ENCODE assay signal across 9 mouse cellular contexts in the genomic region with DNA sequence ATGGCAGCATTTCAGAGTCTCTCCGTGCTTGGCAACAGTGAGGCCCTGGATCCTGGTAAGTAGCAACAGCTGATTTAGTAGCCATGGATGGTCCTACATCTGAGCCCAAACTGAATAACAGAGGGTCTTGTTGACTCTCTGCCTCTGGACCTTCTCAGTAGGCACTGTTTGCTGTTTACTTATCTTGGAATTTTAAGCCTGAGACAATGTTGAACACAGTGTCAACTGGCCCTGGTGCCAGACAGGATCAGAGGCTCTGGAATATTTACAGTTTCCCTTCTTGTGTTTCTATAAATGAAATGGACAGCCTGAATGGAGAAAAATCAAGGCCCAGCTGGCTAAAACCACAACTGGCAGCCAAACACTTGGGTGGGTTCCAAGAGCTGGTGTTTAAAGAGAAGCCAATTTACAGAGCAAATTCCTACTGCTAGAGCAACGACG. TPM values are rescaled to one million over a fixed set of nuclear protein-coding genes. Genes with fewer than 3 reads are reported as not detected.
DNase-seq lines count a peak whose midpoint lies in the region; ATAC-seq lines count a peak whose summit lies in the region.
"Had no signal": no experiment of that assay in that cellular context is flagged by ENCODE, and none has a peak within 500 bp of the region (broad histone marks: within the 10 kb centered on the region; RNA-seq: fewer than 3 reads in every experiment).

No protein-coding gene starts in this region.

- H3K27me3 ChIP-seq in forebrain, embryonic 15.5 days, result peaks cover 12% of the 10 kb centered on the region
- H3K27me3 ChIP-seq in forebrain, embryonic 10.5 days (ENCODE audit: poor library complexity, severe bottlenecking), result peaks cover 31% of the 10 kb centered on the region
- peaks cover 15% of the 10 kb centered on the region for H3K27me3 ChIP-seq in lung, embryonic 15.5 days

- no peak overlapping the region for H3K4me3 ChIP-seq in forebrain, embryonic 15.5 days
- no peak overlapping the region for H3K4me3 ChIP-seq in forebrain, embryonic 10.5 days
- no peak overlapping the region for H3K4me3 ChIP-seq in lung, embryonic 15.5 days

- no peaks in the 10 kb centered on the region for H3K9me3 ChIP-seq in forebrain, embryonic 15.5 days
- no peaks in the 10 kb centered on the region for H3K9me3 ChIP-seq in forebrain, embryonic 10.5 days
- H3K9me3 ChIP-seq in lung, embryonic 15.5 days, result no peaks in the 10 kb centered on the region

- ATAC-seq in forebrain, embryonic 15.5 days (replicated peaks), result peak; percentile 44
- ATAC-seq in lung, embryonic 15.5 days (ENCODE audit: borderline replicate concordance, extremely low read depth, low FRiP score, low TSS enrichment), result peak; percentile 54; the same call in 1 of the 2 replicates

- H3K4me2 ChIP-seq in forebrain, embryonic 15.5 days (replicated peaks), result no peak overlapping the region
- H3K4me2 ChIP-seq in lung, embryonic 15.5 days, result no peak overlapping the region

- H3K27ac ChIP-seq in forebrain, embryonic 15.5 days (replicated peaks), result no peak overlapping the region
- H3K27ac ChIP-seq in forebrain, embryonic 10.5 days, result no peak overlapping the region
- no peak overlapping the region for H3K27ac ChIP-seq in lung, embryonic 15.5 days

- H3K9ac ChIP-seq in forebrain, embryonic 15.5 days (replicated peaks), result no peak overlapping the region
- H3K9ac ChIP-seq in lung, embryonic 15.5 days, result no peak overlapping the region

- 15% methylated on average over 3 of the region's 3 CpGs for WGBS in forebrain, embryonic 15.5 days
- WGBS in forebrain, embryonic 10.5 days, result 83% methylated on average over 3 of the region's 3 CpGs
- WGBS in lung, embryonic 15.5 days, result 14% methylated on average over 3 of the region's 3 CpGs

- H3K4me1 ChIP-seq in forebrain, embryonic 15.5 days, result peaks cover 27% of the 10 kb centered on the region
- peaks cover 23% of the 10 kb centered on the region for H3K4me1 ChIP-seq in forebrain, embryonic 10.5 days
- H3K4me1 ChIP-seq in lung, embryonic 15.5 days, result peaks cover 21% of the 10 kb centered on the region

- H3K36me3 ChIP-seq in forebrain, embryonic 15.5 days, result no peaks in the 10 kb centered on the region
- no peaks in the 10 kb centered on the region for H3K36me3 ChIP-seq in forebrain, embryonic 10.5 days (replicated peaks)
- H3K36me3 ChIP-seq in lung, embryonic 15.5 days, result no peaks in the 10 kb centered on the region

- no peak for DNase-seq in forebrain, embryonic 10.5 days (ENCODE audit: extremely low spot score, low spot score)
- no peak for DNase-seq in lung, postnatal 36 days
- DNase-seq in kidney, postnatal 36 days, result peak; percentile 9
- DNase-seq in right cerebral cortex, postnatal 14 days, result peak; percentile 17
- DNase-seq in urinary bladder, adult 18-20 months (ENCODE audit: low spot score in 2 of 2), result no peak
- no peak for DNase-seq in testis, postnatal 10 days (ENCODE audit: low spot score)

RNA-seq across cellular contexts. Expression of gene Gpr37, which starts 3.7 kb away (rescaled TPM):
- 1.9 and 2.5 TPM in 2 replicates for polyA plus RNA-seq in forebrain, embryonic 15.5 days (2015; fragmentation: Nextera tagmentation; extraction: Ambion mirVana)
- polyA plus RNA-seq in forebrain, embryonic 10.5 days (2016; fragmentation: Nextera tagmentation; extraction: Ambion mirVana), result 0.39 and 0.47 TPM in 2 replicates
- 0.49 and 0.61 TPM in 2 replicates for polyA plus RNA-seq in lung, embryonic 15.5 days (2015; fragmentation: Nextera tagmentation; extraction: Ambion mirVana)
- polyA plus RNA-seq: large intestine, adult 2 months had no signal

Comparison
In these comparisons a context has a peak if more than half of its experiments do, and no peak if none do; other contexts are left out.
1. DNase-seq: peak in kidney, postnatal 36 days (2 of 2) and right cerebral cortex, postnatal 14 days (single experiment); none in forebrain, embryonic 10.5 days (single experiment), lung, postnatal 36 days (single experiment), urinary bladder, adult 18-20 months (0 of 2) and testis, postnatal 10 days (single experiment).